Mouse (Mus musculus): ENCODE measurements around the gene Olfr417.
"Not testable (repeated sequence)": the region's sequence is repeated elsewhere in the genome, so short reads cannot be mapped to it uniquely, and the experiment has no call there.

Gene Olfr417

DNA sequence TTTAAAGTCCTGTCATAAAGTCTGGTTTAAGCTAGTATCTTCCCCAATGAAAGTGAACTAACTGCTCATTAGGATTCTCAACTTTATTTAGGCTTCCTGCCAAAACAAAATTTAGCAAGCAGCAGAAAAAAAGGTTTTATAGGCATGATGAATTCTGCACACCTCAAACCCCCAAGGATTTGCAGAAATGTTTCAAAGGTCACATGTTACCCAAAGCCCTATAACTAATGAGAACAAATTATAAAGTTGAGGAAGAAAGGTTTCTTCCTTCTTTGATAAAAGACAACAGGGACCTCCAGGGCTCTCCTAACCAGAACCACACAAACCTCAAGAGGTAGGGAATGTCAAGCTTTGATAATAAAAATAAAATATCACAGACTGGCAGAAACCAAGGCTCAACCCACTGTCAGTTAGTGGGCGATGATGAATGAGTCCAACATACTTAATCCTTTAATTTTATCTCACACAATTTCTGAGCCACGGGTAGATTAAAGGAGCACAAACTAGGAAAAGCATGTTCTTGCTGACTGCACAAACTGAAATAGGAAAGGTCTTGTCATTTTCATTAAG, at the start of gene Olfr417:
TSS of gene Olfr417 (plus strand) at position 241 of the 570 bp plus-strand sequence.
- no peak for DNase-seq

GRCm38 (mm10) chr1:174317308-174317707, 47.6 kb upstream of the Olfr417 start:
- DNase-seq = no peak

- DNase-seq = no peak
These were observed 34.7 kb upstream of the Olfr417 start, which contains the start of gene Mptx1 for GRCm38 (mm10) chr1:174330218-174330617. TSS of gene Mptx1 (plus strand) at chr1:174330518.

- not testable (repeated sequence) for DNase-seq
These were observed 11.3 kb upstream of the Olfr417 start for GRCm38 (mm10) chr1:174353636-174354035.

GRCm38 (mm10) chr1:174354640-174355039, 10.3 kb upstream of the Olfr417 start:
- DNase-seq = no peak

DNA sequence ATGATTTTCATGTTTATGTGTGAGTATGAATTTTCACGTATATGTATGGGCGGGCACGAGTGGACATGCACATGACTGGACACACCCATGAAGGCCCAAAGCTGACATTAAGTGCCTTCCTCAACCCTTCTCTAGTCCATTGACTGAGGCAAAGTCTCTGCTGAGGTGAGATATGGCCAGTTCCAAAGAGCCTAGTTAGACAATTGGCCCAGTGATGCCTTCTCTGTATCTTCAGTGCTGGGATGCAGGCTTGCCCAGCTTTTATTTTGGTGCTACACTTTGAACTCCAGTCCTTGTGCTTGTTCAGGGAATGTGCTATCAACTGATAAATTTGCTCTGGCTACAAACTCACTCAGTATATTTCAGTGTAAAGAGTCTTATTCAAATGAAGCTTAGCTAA, 8.9 kb downstream of the Olfr417 start:
- DNase-seq = no peak

GRCm38 (mm10) chr1:174390746-174391145, 25.8 kb downstream of the Olfr417 start, which contains the start of gene Olfr248:
TSS of gene Olfr248 (plus strand) at chr1:174391046.
- no peak for DNase-seq

DNA sequence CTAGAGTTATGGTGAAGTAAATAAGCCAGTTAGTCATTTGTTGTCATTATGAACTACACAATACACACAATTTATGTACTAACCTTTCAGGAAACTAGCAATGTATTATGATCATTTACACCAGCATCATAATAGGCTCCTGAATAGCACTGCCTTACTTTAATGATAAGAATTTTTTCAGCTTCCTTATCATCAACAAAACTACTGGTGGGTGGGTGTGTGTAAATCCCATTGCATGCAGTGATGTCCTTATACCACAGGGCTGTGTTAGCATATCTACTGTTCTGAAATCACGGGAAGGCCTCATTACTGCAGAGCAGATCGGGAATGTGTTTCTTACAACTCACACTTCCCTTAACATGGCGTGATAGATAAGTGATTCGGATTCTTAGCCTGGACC, 58.0 kb downstream of the Olfr417 start:
- DNase-seq = no peak

DNA sequence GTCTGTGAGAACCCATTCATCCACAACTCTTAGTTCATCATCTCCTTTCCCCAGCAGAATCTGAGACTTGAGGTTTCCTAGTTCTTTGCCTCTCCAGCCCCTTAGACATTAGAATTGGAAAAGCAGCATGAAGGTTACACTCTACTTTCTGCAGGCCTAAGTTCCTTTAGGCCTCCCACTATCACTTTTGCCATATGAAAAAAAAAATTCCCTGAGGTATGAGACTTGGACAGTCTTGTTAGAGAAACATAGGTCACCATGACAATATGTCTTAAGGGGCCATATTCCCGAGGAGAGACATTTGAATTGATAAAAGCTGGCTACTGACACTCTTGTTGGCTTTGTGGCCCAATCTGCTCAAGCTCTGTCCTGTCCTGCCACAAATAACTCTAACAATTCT, 58.8 kb downstream of the Olfr417 start, which contains the start of gene Olfr414:
TSS of gene Olfr414 (plus strand) at position 301 of the 400 bp plus-strand sequence.
- no peak for DNase-seq
